Mouse (Mus musculus) bone marrow macrophage, adult 2 months (primary cell): ENCODE data around the gene Itgam.

Experiments used
- CTCF ChIP-seq: IDR thresholded peaks from 2 replicates; pipeline ENCODE4 v1.5.1; 2012; ENCODE audit warnings: low read depth, mild to moderate bottlenecking, low read length, moderate library complexity
- POLR2A ChIP-seq: IDR thresholded peaks from 2 replicates; pipeline ENCODE4 v1.6.1; 2012; ENCODE audit warnings: mild to moderate bottlenecking, low read depth, low read length, borderline replicate concordance

DNA sequence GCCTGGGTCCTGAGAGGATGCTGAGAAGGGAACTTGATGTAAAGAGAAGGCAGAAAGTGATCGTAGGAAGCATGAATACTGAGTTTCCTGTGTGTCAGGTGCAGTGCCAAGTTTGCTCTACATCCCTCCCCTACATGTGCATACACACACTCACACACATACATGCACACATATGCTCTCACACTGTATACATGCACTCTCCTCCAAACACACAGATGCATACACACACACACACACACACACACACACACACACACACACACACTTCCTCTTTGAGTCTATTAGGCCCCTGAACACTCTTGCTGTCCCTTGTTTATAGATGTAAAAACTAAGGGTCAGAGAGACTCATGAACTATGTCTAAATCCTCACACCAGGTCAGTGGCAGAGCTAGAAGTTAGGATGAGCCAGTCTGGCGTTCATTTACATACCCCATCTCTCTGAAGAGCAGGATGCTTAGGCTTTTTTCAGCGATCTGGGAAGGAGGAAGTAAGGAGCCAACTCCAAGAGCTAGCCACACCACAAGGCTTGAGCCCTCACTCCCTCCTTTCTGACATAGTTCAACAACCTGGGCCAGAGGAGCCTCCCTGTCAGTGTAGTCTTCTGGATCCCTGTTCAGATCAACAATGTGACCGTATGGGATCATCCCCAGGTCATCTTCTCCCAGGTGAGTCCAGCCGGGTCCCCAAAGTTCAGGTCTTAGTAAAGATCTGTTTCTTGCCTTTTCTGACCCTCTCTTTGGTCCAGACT lies 52.9 kb downstream of the Itgam start:
- TF ChIP-seq CTCF (no peak), POLR2A (no peak)
